Mouse (Mus musculus): ENCODE results near the gene Glud1. TPM values are rescaled to one million over a fixed set of nuclear protein-coding genes. Genes with fewer than 3 reads are reported as not detected.
A peak's percentile ranks its signal among the peaks of the same experiment; 100 is the strongest.

Gene Glud1
- polyA plus RNA-seq, 1 experiment from 2014 or later: 105 TPM

GRCm38 (mm10) chr14:34372646-34373045 lies 62.1 kb downstream of the Glud1 start:
- no peak for ATAC-seq (replicated peaks; ENCODE audit: low FRiP score)

GRCm38 (mm10) chr14:34373581-34373980 lies 63.1 kb downstream of the Glud1 start:
- no peak for ATAC-seq (replicated peaks; ENCODE audit: low FRiP score)
- Histone ChIP-seq H3K4me2 (no peak overlapping the region), H3K4me3 (replicated peaks) (no peak overlapping the region), H3K27ac (no peak overlapping the region), H3K4me1 (peaks cover 31% of the 10 kb centered on the region), H3K9ac (no peak overlapping the region), H3K27me3 (no peaks in the 10 kb centered on the region), H3K9me3 (replicated peaks) (no peaks in the 10 kb centered on the region), H3K36me3 (no peaks in the 10 kb centered on the region)
- 77% methylated on average over 6 of the region's 6 CpGs for WGBS

More at GRCm38 (mm10) chr14:34372646-34373045, 62.1 kb downstream of the Glud1 start:
- H3K4me3 ChIP-seq (replicated peaks): no peak overlapping the region
- no peaks in the 10 kb centered on the region for H3K9me3 ChIP-seq (replicated peaks)
- WGBS: 87% methylated on average over 6 of the region's 6 CpGs
- H3K27me3 ChIP-seq: no peaks in the 10 kb centered on the region
- H3K36me3 ChIP-seq: no peaks in the 10 kb centered on the region
- no peak overlapping the region for H3K9ac ChIP-seq
- H3K4me2 ChIP-seq: no peak overlapping the region
- peaks cover 23% of the 10 kb centered on the region for H3K4me1 ChIP-seq
- H3K27ac ChIP-seq: no peak overlapping the region

- Histone ChIP-seq H3K9me3 (replicated peaks) (no peaks in the 10 kb centered on the region), H3K27me3 (no peaks in the 10 kb centered on the region), H3K4me3 (replicated peaks) (peak within 1 kb of the TSS; percentile 33), H3K4me2 (peak within 1 kb of the TSS; percentile 43), H3K4me1 (peaks cover 39% of the 10 kb centered on the region), H3K27ac (peak within 1 kb of the TSS; percentile 91; the same call in 1 of the 2 replicates), H3K36me3 (no peaks in the 10 kb centered on the region), H3K9ac (no peak within 1 kb of the TSS)
- ATAC-seq (replicated peaks; ENCODE audit: low FRiP score): no peak
- 38% methylated on average over 10 of the region's 10 CpGs for WGBS
Observed at GRCm38 (mm10) chr14:34374577-34374976, 64.0 kb downstream of the Glud1 start, which contains the start of gene Sncg. TSS of gene Sncg (minus strand) at chr14:34374789.

- Histone ChIP-seq H3K4me2 (peak within 1 kb of the TSS; percentile 43), H3K9me3 (replicated peaks) (no peaks in the 10 kb centered on the region), H3K9ac (0 out of 2 replicates have a peak within 1 kb of the TSS, but pooled peaks have one; percentile 6), H3K4me1 (peaks cover 39% of the 10 kb centered on the region), H3K4me3 (replicated peaks) (peak within 1 kb of the TSS; percentile 33), H3K27me3 (no peaks in the 10 kb centered on the region), H3K27ac (peak within 1 kb of the TSS; percentile 91; the same call in 1 of the 2 replicates), H3K36me3 (no peaks in the 10 kb centered on the region)
- no peak for ATAC-seq (replicated peaks; ENCODE audit: low FRiP score)
- WGBS: 68% methylated on average over 13 of the region's 13 CpGs
Observed at GRCm38 (mm10) chr14:34375415-34375904, 64.9 kb downstream of the Glud1 start, which contains the start of gene Mmrn2. TSS of gene Mmrn2 (plus strand) at chr14:34375465.

- Histone ChIP-seq H3K27ac (0 out of 2 replicates have a peak overlapping the region, but pooled peaks have one; percentile 91), H3K27me3 (no peaks in the 10 kb centered on the region), H3K36me3 (no peaks in the 10 kb centered on the region), H3K9ac (0 out of 2 replicates have a peak overlapping the region, but pooled peaks have one; percentile 6), H3K4me1 (peaks cover 39% of the 10 kb centered on the region), H3K9me3 (replicated peaks) (no peaks in the 10 kb centered on the region), H3K4me3 (replicated peaks) (peak overlapping the region; percentile 33), H3K4me2 (peak overlapping the region; percentile 43)
- ATAC-seq (replicated peaks; ENCODE audit: low FRiP score): no peak
- 79% methylated on average over 5 of the region's 5 CpGs for WGBS
Observed at GRCm38 (mm10) chr14:34375941-34376340, 65.4 kb downstream of the Glud1 start.

- Histone ChIP-seq H3K9ac (no peak overlapping the region), H3K36me3 (no peaks in the 10 kb centered on the region), H3K9me3 (replicated peaks) (no peaks in the 10 kb centered on the region), H3K4me1 (peaks cover 39% of the 10 kb centered on the region), H3K27me3 (no peaks in the 10 kb centered on the region), H3K4me2 (peak overlapping the region; percentile 43), H3K4me3 (replicated peaks) (peak overlapping the region; percentile 33), H3K27ac (peak overlapping the region; percentile 91)
- no peak for ATAC-seq (replicated peaks; ENCODE audit: low FRiP score)
- 62% methylated on average over 4 of the region's 4 CpGs for WGBS
Observed at GRCm38 (mm10) chr14:34377121-34377520, 66.6 kb downstream of the Glud1 start.

- ATAC-seq (replicated peaks; ENCODE audit: low FRiP score): peak; percentile 87
- Histone ChIP-seq H3K27ac (peak overlapping the region; percentile 91), H3K9ac (peak overlapping the region; percentile 29; the same call in 1 of the 2 replicates), H3K27me3 (no peaks in the 10 kb centered on the region), H3K9me3 (replicated peaks) (no peaks in the 10 kb centered on the region; the same call in 1 of the 2 replicates), H3K4me1 (peaks cover 39% of the 10 kb centered on the region), H3K4me2 (peak overlapping the region; percentile 45), H3K4me3 (replicated peaks) (peak overlapping the region; percentile 21; the same call in 1 of the 2 replicates), H3K36me3 (0 out of 2 replicates have a peak, but pooled peaks cover 5% of the 10 kb centered on the region)
- WGBS: 9% methylated on average over 11 of the region's 11 CpGs
Observed at GRCm38 (mm10) chr14:34378560-34379331, 68.2 kb downstream of the Glud1 start.

- no peaks in the 10 kb centered on the region; the same call in 1 of the 2 replicates for H3K9me3 ChIP-seq (replicated peaks)
- H3K36me3 ChIP-seq: 0 out of 2 replicates have a peak, but pooled peaks cover 5% of the 10 kb centered on the region
- peaks cover 13% of the 10 kb centered on the region for H3K4me1 ChIP-seq
- no peak overlapping the region for H3K27ac ChIP-seq
- no peak overlapping the region for H3K9ac ChIP-seq
- no peaks in the 10 kb centered on the region for H3K27me3 ChIP-seq
- ATAC-seq (replicated peaks; ENCODE audit: low FRiP score): no peak
- no peak overlapping the region for H3K4me2 ChIP-seq
- H3K4me3 ChIP-seq (replicated peaks): no peak overlapping the region
- WGBS: 92% methylated on average over 9 of the region's 9 CpGs
Observed at GRCm38 (mm10) chr14:34382921-34383704, 72.6 kb downstream of the Glud1 start.

GRCm38 (mm10) chr14:34393295-34393694 lies 82.8 kb downstream of the Glud1 start:
- no peak for ATAC-seq (replicated peaks; ENCODE audit: low FRiP score)
- Histone ChIP-seq H3K4me3 (replicated peaks) (no peak overlapping the region), H3K36me3 (peaks cover 5% of the 10 kb centered on the region), H3K27me3 (no peaks in the 10 kb centered on the region), H3K4me1 (no peaks in the 10 kb centered on the region), H3K4me2 (no peak overlapping the region), H3K9me3 (replicated peaks) (no peaks in the 10 kb centered on the region), H3K27ac (no peak overlapping the region), H3K9ac (no peak overlapping the region)
- 60% methylated on average over 4 of the region's 4 CpGs for WGBS

Measured in kidney, embryonic 15.5 days (tissue).